Mouse (Mus musculus) cortical plate, adult 2 months (tissue): Measurements from ENCODE around the gene Vps13d.

Experiments
- CTCF ChIP-seq: fragments of 200-500 bp; IDR thresholded peaks from 2 replicates; pipeline ENCODE4 v1.5.1; 2011; ENCODE audit warnings: mild to moderate bottlenecking, control low read depth, low read length; ENCODE audit not compliant: insufficient read depth; ENCODE audit errors: extremely low read depth
- POLR2A ChIP-seq: fragments of 200-500 bp; IDR thresholded peaks from 2 replicates; pipeline ENCODE4 v1.6.1; 2011; ENCODE audit warnings: mild to moderate bottlenecking, low read length, control low read depth; ENCODE audit not compliant: insufficient read depth; ENCODE audit errors: extremely low read depth

- TF ChIP-seq CTCF (peak; percentile 78), POLR2A (no peak)
These were observed 19.4 kb upstream of the Vps13d start for GRCm38 (mm10) chr4:145213999-145214785.
